Mouse (Mus musculus): Measurements from ENCODE around the gene Gosr1.

DNA sequence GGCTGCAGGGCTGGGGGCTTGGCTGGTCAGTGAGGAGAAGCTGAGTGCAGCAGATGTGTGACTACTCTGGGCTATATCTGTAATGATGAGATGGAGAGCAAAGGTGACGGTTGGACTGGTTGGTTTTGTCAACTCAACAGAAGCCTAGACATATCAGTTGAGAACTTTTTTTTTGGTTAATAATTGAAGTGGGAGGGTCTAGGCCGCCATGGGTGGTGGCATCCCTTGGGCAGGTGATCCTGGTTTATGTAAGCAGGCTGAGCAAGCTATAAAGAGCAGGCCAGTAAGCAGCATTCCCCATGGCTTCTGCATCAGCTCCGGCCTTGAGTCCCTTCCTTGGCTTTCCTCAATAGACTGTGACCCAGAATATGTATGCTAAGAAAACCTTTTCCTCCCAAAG is 39.9 kb upstream of the Gosr1 start:
- TF ChIP-seq EP300 (IDR thresholded peaks at IDR 0.05; ENCODE audit: insufficient read depth, low read depth, low read length), result no peak
- TF ChIP-seq POLR2A (IDR thresholded peaks at IDR 0.05; ENCODE audit: insufficient read depth, low read depth, low read length), result no peak
- TF ChIP-seq CTCF (IDR thresholded peaks at IDR 0.05), result no peak

All from heart, adult 2 months (tissue).